In the genomic region with DNA sequence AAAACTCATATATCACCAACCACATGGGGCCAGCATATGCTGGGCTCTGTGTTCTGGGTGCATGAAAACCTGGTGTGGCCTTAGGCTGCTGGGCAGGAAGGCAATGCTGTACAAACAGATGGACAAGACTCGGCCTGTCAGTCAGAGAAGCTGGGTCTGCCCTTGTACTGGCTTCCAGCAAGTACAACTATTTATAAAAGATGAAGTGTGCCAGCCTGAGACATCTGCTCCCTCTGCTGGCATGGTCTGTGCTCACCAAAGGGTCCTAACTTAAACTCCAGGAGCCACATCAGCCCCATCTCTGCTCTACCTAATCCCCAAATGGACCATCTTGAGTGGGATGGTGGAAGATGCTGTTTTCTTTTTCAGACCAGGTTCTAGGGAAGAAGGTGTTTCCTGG, we compare ENCODE assay signal across 13 mouse cellular contexts.
DNase-seq lines count a peak whose midpoint lies in the region; ATAC-seq and TF ChIP-seq lines count a peak whose summit lies in the region.
"Had no signal": no experiment of that assay in that cellular context is flagged by ENCODE, and none has a peak within 500 bp of the region (broad histone marks: within the 10 kb centered on the region; RNA-seq: fewer than 3 reads in every experiment).

No protein-coding gene starts in this region.

- no peak overlapping the region for H3K4me2 ChIP-seq in midbrain, postnatal 0 days (ENCODE audit: low read depth, low read length, poor library complexity, severe bottlenecking)
- no peak overlapping the region for H3K4me2 ChIP-seq in midbrain, embryonic 14.5 days (ENCODE audit: low read length)
- H3K4me2 ChIP-seq: heart, embryonic 13.5 days; neural tube, embryonic 13.5 days had no signal

- peak; percentile 60 for TF ChIP-seq CTCF in midbrain, postnatal 0 days (IDR thresholded peaks at IDR 0.05)

- H3K9me3 ChIP-seq in midbrain, postnatal 0 days (ENCODE audit: low read length) = no peaks in the 10 kb centered on the region
- no peaks in the 10 kb centered on the region for H3K9me3 ChIP-seq in midbrain, embryonic 14.5 days (ENCODE audit: control insufficient read depth, low read length)
- H3K9me3 ChIP-seq: heart, embryonic 13.5 days; limb, embryonic 10.5 days; neural tube, embryonic 13.5 days had no signal

- H3K4me1 ChIP-seq in midbrain, postnatal 0 days (ENCODE audit: insufficient read depth, low read length) = peaks cover 10% of the 10 kb centered on the region; the same call in 1 of the 2 replicates
- H3K4me1 ChIP-seq in midbrain, embryonic 14.5 days (ENCODE audit: control insufficient read depth, insufficient read depth, low read length) = peaks cover 13% of the 10 kb centered on the region
- H3K4me1 ChIP-seq: heart, embryonic 13.5 days; limb, embryonic 10.5 days had no signal

- H3K9ac ChIP-seq in midbrain, postnatal 0 days (replicated peaks; ENCODE audit: low read length, poor library complexity, severe bottlenecking) = no peak overlapping the region
- no peak overlapping the region for H3K9ac ChIP-seq in midbrain, embryonic 14.5 days (replicated peaks; ENCODE audit: low read length)
- H3K9ac ChIP-seq: heart, embryonic 13.5 days; neural tube, embryonic 13.5 days had no signal

- H3K4me3 ChIP-seq in midbrain, postnatal 0 days (ENCODE audit: low read depth, low read length) = no peak overlapping the region
- no peak overlapping the region for H3K4me3 ChIP-seq in midbrain, embryonic 14.5 days (replicated peaks; ENCODE audit: low read depth, low read length)
- H3K4me3 ChIP-seq: heart, embryonic 13.5 days; limb, embryonic 10.5 days; neural tube, embryonic 13.5 days had no signal

- WGBS in midbrain, postnatal 0 days = 85% methylated on average over 1 of the region's 1 CpGs
- 75% methylated on average over 1 of the region's 1 CpGs for WGBS in midbrain, embryonic 14.5 days

- no peak overlapping the region for H3K27ac ChIP-seq in midbrain, postnatal 0 days (ENCODE audit: low read depth, low read length)
- no peak overlapping the region for H3K27ac ChIP-seq in midbrain, embryonic 14.5 days (replicated peaks; ENCODE audit: low read depth, low read length)
- H3K27ac ChIP-seq: heart, embryonic 13.5 days; limb, embryonic 10.5 days; neural tube, embryonic 13.5 days had no signal

- no peak for ATAC-seq in midbrain, postnatal 0 days (ENCODE audit: low FRiP score)
- no peak for ATAC-seq in midbrain, embryonic 14.5 days (ENCODE audit: low FRiP score, low TSS enrichment)
- ATAC-seq: Patski had no signal

- no peaks in the 10 kb centered on the region for H3K36me3 ChIP-seq in midbrain, postnatal 0 days (ENCODE audit: insufficient read depth, low read length)
- H3K36me3 ChIP-seq in midbrain, embryonic 14.5 days (ENCODE audit: control insufficient read depth, insufficient read depth, low read length) = no peaks in the 10 kb centered on the region
- H3K36me3 ChIP-seq: heart, embryonic 13.5 days; limb, embryonic 10.5 days; neural tube, embryonic 13.5 days had no signal

- peak; percentile 20 to 23 for DNase-seq in heart, adult 18-20 months
- DNase-seq in heart, adult 11 months = no peak
- peak; percentile 61 for DNase-seq in midbrain, postnatal 0 days (ENCODE audit: low spot score)
- DNase-seq in midbrain, embryonic 14.5 days = no peak
- peak; percentile 61 to 66 for DNase-seq in layer of hippocampus, adult 8-10 months (ENCODE audit: low spot score in 2 of 2)
- DNase-seq in urinary bladder, adult 18-20 months (ENCODE audit: low spot score in 2 of 2) = no peak
- no peak for DNase-seq in adrenal gland, postnatal 36 days
- DNase-seq: kidney, adult 11 months; thymus, postnatal 25 days had no signal

- H3K27me3 ChIP-seq in midbrain, postnatal 0 days (ENCODE audit: insufficient read depth, low read length) = no peaks in the 10 kb centered on the region
- H3K27me3 ChIP-seq in midbrain, embryonic 14.5 days (ENCODE audit: control insufficient read depth, insufficient read depth, low read length) = no peaks in the 10 kb centered on the region
- H3K27me3 ChIP-seq: heart, embryonic 13.5 days had no signal

Comparison
In these comparisons a context has a peak if more than half of its experiments do, and no peak if none do; other contexts are left out.
1. DNase-seq: peak in heart, adult 18-20 months (2 of 2), midbrain, postnatal 0 days (single experiment) and layer of hippocampus, adult 8-10 months (2 of 2); none in heart, adult 11 months (single experiment), midbrain, embryonic 14.5 days (single experiment), urinary bladder, adult 18-20 months (0 of 2) and adrenal gland, postnatal 36 days (0 of 2).